Mouse (Mus musculus) liver, embryonic 14.5 days (tissue): ENCODE data around the gene Cdca3. TPM values are rescaled to one million over a fixed set of nuclear protein-coding genes. Genes with fewer than 3 reads are reported as not detected.
"Not testable (repeated sequence)": the region's sequence is repeated elsewhere in the genome, so short reads cannot be mapped to it uniquely, and the experiment has no call there.

Experiments
- ATAC-seq: fragments of 200-750 bp; cut with Nextera tagmentation; 2 replicates; pipeline ENCODE4 v1.8.0; 2017; ENCODE audit warnings: moderate number of reproducible peaks, mild to moderate bottlenecking, moderate library complexity; ENCODE audit not compliant: insufficient read depth
- DNase-seq, 3 experiments: peaks; one replicate each; pipeline ENCODE4 v3.0.0-alpha.2; 2012 to 2013; ENCODE audit warnings: low read depth in 3 of 3, low spot score in 3 of 3
- H3K27ac ChIP-seq: fragments of 300-500 bp; sonication (generic); 2 replicates; pipeline ENCODE4 v1.5.1; 2014; ENCODE audit warnings: moderate library complexity, mild to moderate bottlenecking, control low read depth, inconsistent platforms
- H3K27me3 ChIP-seq: fragments of 300-500 bp; sonication (generic); 2 replicates; pipeline ENCODE4 v1.6.1; 2014; ENCODE audit warnings: mild to moderate bottlenecking, low read length, moderate library complexity; ENCODE audit not compliant: control insufficient read depth, insufficient read depth
- H3K36me3 ChIP-seq: fragments of 300-500 bp; sonication (generic); replicated peaks from 2 replicates; pipeline ENCODE4 v1.6.1; 2014; ENCODE audit warnings: low read depth; ENCODE audit not compliant: control insufficient read depth, insufficient read depth
- H3K4me1 ChIP-seq, 2 experiments: fragments of 200-500 bp in 1 of 2; fragments of 300-500 bp in 1 of 2; sonication (generic) in 1 of 2; replicated peaks; 2 replicates each; pipeline ENCODE4 v1.6.1; 2012 to 2014; ENCODE audit warnings: antibody characterized with exemption in 1 of 2, inconsistent platforms in 1 of 2, low read length in 1 of 2; ENCODE audit not compliant: control insufficient read depth in 2 of 2, insufficient read depth in 2 of 2
- H3K4me2 ChIP-seq: fragments of 300-500 bp; sonication (generic); 2 replicates; pipeline ENCODE4 v1.6.1; 2014; ENCODE audit warnings: low read depth, mild to moderate bottlenecking, control low read depth, moderate library complexity
- H3K4me3 ChIP-seq, 2 experiments: fragments of 200-500 bp in 1 of 2; fragments of 300-500 bp in 1 of 2; sonication (generic) in 1 of 2; 2 replicates each; pipeline ENCODE4 v1.5.1; 2012 to 2014; ENCODE audit warnings: low read depth in 2 of 2, low read length in 2 of 2, mild to moderate bottlenecking in 2 of 2, control low read depth in 1 of 2, inconsistent platforms in 1 of 2, moderate library complexity in 1 of 2; ENCODE audit not compliant: insufficient read depth in 1 of 2
- H3K9ac ChIP-seq: fragments of 300-500 bp; sonication (generic); replicated peaks from 2 replicates; pipeline ENCODE4 v1.6.1; 2014; ENCODE audit warnings: mild to moderate bottlenecking, control low read depth, moderate library complexity
- H3K9me3 ChIP-seq: fragments of 300-500 bp; sonication (generic); 2 replicates; pipeline ENCODE4 v1.6.1; 2016; ENCODE audit warnings: low read length, mixed read lengths; ENCODE audit not compliant: control insufficient read depth
- CTCF ChIP-seq: IDR thresholded peaks from 2 replicates; pipeline ENCODE4 v1.5.1; 2016; ENCODE audit warnings: antibody characterized with exemption, low read depth, control low read depth
- EP300 ChIP-seq: IDR thresholded peaks from 2 replicates; pipeline ENCODE4 v1.6.1; 2016; ENCODE audit warnings: antibody characterized with exemption, low read depth
- WGBS: fragments of 180-500 bp; shearing (Covaris S2); extraction: QIAGEN DNeasy Blood & Tissue Kit; methylation state at CpG from one replicate; pipeline ENCODE4 v1.1.7; 2014; ENCODE audit not compliant: insufficient replicate concordance; 5-methylcytosine and 5-hydroxymethylcytosine counted together
- polyA plus RNA-seq, 2 experiments: library from polyadenylated mRNA; depleted of rRNA in 1 of 2; stranded (reverse) in 1 of 2; unstranded in 1 of 2; fragments of >200 nt; fragmentation: Nextera tagmentation in 1 of 2; extraction: Ambion mirVana in 1 of 2; gene quantifications; 2 replicates each; pipeline versions ENCODE4 v1.2.1 to v1.2.3; 2012 to 2014

The Cdca3 gene
- polyA plus RNA-seq, 2 experiments: 147 to 206 TPM

- H3K4me3 ChIP-seq: no peak overlapping the region
- no peak overlapping the region for H3K27ac ChIP-seq
- peaks cover 5% of the 10 kb centered on the region in 2 experiments for H3K4me1 ChIP-seq
- no peak for DNase-seq
- H3K36me3 ChIP-seq: peaks cover 32% of the 10 kb centered on the region
- TF ChIP-seq CTCF (no peak), EP300 (no peak)
- no peak overlapping the region for H3K9ac ChIP-seq
- 58% methylated on average over 8 of the region's 8 CpGs for WGBS
- no peak overlapping the region for H3K4me2 ChIP-seq
- H3K27me3 ChIP-seq: no peaks in the 10 kb centered on the region
- H3K9me3 ChIP-seq: no peaks in the 10 kb centered on the region
- no peak for ATAC-seq
Observed at GRCm38 (mm10) chr6:124817971-124818370, 11.4 kb upstream of the Cdca3 start.

DNA sequence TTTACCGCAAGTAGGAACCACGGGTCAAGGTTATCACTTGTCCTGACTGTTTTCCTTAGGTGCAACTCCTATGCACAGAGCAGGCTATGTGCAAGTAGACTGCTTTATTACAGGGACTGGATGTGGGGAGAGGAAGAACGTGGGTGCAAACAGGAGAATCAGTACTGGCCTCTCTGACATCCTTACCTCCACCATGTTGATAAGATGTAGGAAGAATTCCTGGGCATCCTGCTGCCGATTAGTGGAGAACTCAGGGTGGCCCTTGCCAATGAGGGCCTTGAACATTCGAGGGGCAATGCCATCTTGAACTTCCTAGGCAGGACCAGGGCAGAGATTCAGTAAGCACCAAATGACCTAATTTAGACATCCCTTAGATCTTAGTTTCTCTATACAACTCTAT lies 8.5 kb upstream of the Cdca3 start:
- TF ChIP-seq EP300 (no peak), CTCF (no peak)
- Histone ChIP-seq H3K27ac (no peak overlapping the region), H3K9ac (no peak overlapping the region), H3K36me3 (peaks cover 50% of the 10 kb centered on the region), H3K4me2 (no peak overlapping the region), H3K4me3 (no peak overlapping the region), H3K9me3 (no peaks in the 10 kb centered on the region), H3K27me3 (no peaks in the 10 kb centered on the region), H3K4me1 (no peaks in the 10 kb centered on the region)
- ATAC-seq (no peak), DNase-seq (no peak)
- 82% methylated on average over 5 of the region's 5 CpGs for WGBS

- no peaks in the 10 kb centered on the region for H3K27me3 ChIP-seq
- no peak overlapping the region for H3K9ac ChIP-seq
- H3K4me2 ChIP-seq: no peak overlapping the region
- 77% methylated on average over 4 of the region's 4 CpGs for WGBS
- H3K4me3 ChIP-seq: no peak overlapping the region
- no peak for DNase-seq
- no peak for ATAC-seq
- H3K27ac ChIP-seq: no peak overlapping the region
- H3K9me3 ChIP-seq: no peaks in the 10 kb centered on the region
- H3K4me1 ChIP-seq: no peaks in the 10 kb centered on the region
- peaks cover 50% of the 10 kb centered on the region for H3K36me3 ChIP-seq
- no peak for TF ChIP-seq CTCF
- TF ChIP-seq EP300: no peak
Observed at GRCm38 (mm10) chr6:124822049-124822448, 7.3 kb upstream of the Cdca3 start.

- no peaks in the 10 kb centered on the region for H3K9me3 ChIP-seq
- TF ChIP-seq CTCF (no peak), EP300 (no peak)
- H3K27me3 ChIP-seq: no peaks in the 10 kb centered on the region
- H3K9ac ChIP-seq: peak overlapping the region; percentile 56
- peak overlapping the region; percentile 78 to 81 for H3K4me3 ChIP-seq
- H3K4me1 ChIP-seq: peaks cover 6 to 9% of the 10 kb centered on the region in 2 experiments; a peak in 3 of 4 replicates
- DNase-seq (peak in 1 of 3 experiments; percentile 40), ATAC-seq (no peak)
- H3K27ac ChIP-seq: no peak overlapping the region
- peak overlapping the region; percentile 98 for H3K4me2 ChIP-seq
- H3K36me3 ChIP-seq: peaks cover 39% of the 10 kb centered on the region
- WGBS: 19% methylated on average over 10 of the region's 10 CpGs
Observed at GRCm38 (mm10) chr6:124828101-124828592, 1.2 kb upstream of the Cdca3 start.

GRCm38 (mm10) chr6:124829799-124830700 lies 703 bp downstream of the Cdca3 start:
- peaks cover 40% of the 10 kb centered on the region for H3K36me3 ChIP-seq
- WGBS: under 1% methylated on average over 38 of the region's 38 CpGs
- peaks cover 6 to 9% of the 10 kb centered on the region in 2 experiments; a peak in 3 of 4 replicates for H3K4me1 ChIP-seq

GRCm38 (mm10) chr6:124831199-124831598 lies 1.9 kb downstream of the Cdca3 start:
- peak overlapping the region; percentile 53 to 81 for H3K4me3 ChIP-seq
- not testable (repeated sequence) for ATAC-seq, H3K9me3 ChIP-seq, DNase-seq, H3K27ac ChIP-seq, H3K4me1 ChIP-seq, H3K27me3 ChIP-seq
- WGBS: 87% methylated on average over 4 of the region's 4 CpGs
- H3K4me2 ChIP-seq: peak overlapping the region; percentile 82
- H3K36me3 ChIP-seq: peaks cover 37% of the 10 kb centered on the region
- peak overlapping the region; percentile 93 for H3K9ac ChIP-seq

More at GRCm38 (mm10) chr6:124829799-124830700, 703 bp downstream of the Cdca3 start:
- Histone ChIP-seq H3K27me3 (no peaks in the 10 kb centered on the region), H3K4me2 (peak overlapping the region; percentile 82), H3K9me3 (no peaks in the 10 kb centered on the region), H3K9ac (peak overlapping the region; percentile 93), H3K4me3 (peak overlapping the region; percentile 81 to 87), H3K27ac (peak overlapping the region; percentile 84)
- DNase-seq (peak; percentile 96 to 98 (median 97)), ATAC-seq (peak; percentile 77)
- peak; percentile 36 for TF ChIP-seq CTCF
- TF ChIP-seq EP300: no peak
